Mouse (Mus musculus) adrenal gland, postnatal 36 days (tissue): ENCODE measurements around the gene Pcx. TPM values are rescaled to one million over a fixed set of nuclear protein-coding genes. Genes with fewer than 3 reads are reported as not detected.

Experiments used
- DNase-seq, 2 experiments: peaks; one replicate each; pipeline ENCODE4 v3.0.0; 2021; ENCODE audit warnings: mixed read lengths in 1 of 2
- total RNA-seq, 2 experiments: library from RNA; stranded (reverse); gene quantifications; 2 replicates each; pipeline ENCODE4 v1.2.3; 2021

Pcx gene
- total RNA-seq, 2 experiments from 2014 or later, result 683 to 762 TPM

DNA sequence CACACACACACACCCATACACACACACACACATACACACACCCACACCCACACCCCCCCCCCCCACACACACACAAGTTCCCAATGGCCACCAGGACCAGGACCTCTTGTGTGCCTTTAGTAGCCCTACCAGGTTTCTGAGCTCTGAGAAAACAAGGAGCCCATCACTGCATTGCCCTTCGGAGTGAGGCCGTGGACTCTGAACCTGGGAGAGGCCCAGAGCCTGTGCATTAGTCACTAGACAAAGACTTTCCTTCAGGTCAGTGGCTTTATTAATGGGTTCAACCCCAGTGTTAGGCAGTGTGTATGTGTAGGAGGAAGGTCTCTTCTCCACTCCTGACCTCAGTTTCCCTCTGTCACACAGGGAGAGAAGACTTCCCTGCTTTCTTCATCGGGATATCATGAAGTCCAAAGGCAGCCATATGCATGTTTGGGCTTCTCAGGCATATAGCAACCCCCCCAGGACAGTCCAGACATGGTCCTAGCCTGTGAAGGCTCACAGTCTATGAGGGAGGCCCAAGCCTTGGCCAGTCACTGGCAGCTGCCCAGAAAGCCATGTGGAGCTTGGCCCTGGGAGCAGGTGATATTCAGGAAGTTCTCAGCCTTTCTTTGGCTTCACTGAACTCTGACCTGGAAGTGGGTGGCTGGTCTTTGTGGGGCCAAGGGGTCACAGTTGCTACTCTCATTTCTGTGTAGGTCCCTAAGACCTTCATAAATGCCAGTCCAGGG is 13.6 kb upstream of the Pcx start:
- DNase-seq, result peak in 1 of 2 experiments; percentile 60

DNA sequence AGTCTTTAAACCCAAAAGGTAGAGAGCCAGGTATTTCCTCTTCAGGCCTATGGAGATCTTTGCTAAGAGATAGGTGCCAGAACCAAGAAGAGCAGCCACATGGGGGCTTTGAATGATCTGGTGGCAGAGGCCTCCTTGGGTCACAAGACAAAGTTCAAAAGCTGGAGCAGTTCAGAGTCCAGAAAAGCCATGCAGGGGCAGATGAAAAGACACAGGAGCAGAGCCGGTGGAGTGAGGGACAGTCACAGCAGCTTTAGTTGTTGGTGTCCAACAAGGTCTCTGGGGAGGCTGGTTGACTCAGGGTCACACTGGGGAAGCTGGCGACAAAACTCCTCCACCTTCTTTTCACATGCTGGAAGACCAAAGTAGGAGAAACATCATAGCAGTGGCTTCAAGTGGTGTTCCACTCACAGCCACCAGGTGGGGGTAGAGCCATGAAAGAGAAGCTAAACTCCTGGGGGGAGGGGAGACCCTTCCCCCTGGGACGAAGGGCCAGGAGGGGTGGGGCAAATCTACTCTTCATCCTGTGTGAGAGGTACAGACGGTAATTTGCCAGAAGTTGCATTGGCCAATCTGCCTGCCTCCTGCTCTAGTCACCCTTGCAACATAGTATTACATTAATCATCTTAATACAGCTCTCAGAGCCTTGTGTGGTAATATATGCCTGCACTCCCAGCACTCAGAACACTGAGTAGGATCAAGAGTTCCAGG is 12.9 kb upstream of the Pcx start:
- DNase-seq, result peak; percentile 87 to 91

DNA sequence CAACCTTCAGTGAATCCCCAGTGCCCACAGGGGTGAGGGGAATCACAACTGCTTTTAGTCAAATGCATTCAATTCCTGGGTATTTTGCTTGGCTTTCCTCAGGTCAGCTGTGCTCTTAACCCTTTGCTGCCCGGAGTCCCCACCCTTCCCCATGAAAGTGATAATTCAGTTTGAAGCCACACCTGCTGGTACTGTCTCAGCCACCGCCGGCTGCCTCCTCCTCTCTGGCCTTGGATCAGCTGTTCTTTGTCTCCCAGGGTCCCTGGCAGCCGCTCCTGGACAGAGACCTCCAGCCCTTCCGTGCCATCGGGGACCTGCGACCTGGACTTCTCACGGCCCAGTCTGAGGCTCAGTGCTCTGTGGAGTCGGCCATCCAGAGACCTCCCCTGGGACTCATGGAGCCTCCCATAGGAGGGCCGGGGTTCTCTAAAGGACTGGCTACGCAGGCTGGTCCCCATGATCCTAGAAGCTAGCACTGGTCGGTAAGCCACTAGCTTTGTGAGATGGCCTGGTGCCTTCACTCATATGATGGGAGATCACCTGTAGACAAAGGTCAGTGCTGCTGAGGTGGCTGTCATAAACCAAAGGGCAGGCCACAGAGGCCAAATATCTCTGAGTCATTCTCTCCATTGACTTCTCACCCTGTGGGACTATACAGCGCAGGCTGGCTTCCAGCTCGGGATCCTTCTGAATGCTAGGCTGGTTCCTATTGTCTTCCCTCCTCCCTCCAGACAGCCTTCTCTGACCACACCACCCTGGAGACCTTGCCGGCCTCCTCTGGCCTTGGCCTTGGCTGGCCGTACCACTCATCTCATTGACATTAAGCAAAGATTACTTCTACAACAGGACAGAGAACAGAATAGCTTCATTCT is 12.0 kb upstream of the Pcx start, which contains the start of gene 2010003K11Rik:
TSS of gene 2010003K11Rik (minus strand) at position 522 of the 872 bp plus-strand sequence.
- DNase-seq, result peak; percentile 82 to 90

DNA sequence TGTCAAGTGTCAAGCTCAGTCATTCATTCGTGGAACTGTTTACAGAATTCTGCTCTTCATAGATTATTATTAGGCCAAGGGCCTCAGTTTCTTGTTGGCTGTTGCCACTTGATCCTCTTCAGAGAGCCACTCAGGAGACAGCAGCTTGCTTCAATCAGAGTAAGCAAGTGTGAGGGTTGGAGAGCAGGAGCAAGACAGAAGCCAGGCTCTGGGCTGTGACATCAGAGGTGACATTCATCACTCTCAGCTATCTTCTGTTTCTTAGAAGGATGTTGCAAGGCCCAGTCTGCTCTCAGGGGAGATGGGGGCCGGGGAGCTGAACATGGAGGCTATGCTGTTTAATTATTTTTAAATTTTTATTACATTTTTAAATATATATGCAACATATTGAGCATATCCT is 7.6 kb upstream of the Pcx start:
- DNase-seq, result no peak

DNA sequence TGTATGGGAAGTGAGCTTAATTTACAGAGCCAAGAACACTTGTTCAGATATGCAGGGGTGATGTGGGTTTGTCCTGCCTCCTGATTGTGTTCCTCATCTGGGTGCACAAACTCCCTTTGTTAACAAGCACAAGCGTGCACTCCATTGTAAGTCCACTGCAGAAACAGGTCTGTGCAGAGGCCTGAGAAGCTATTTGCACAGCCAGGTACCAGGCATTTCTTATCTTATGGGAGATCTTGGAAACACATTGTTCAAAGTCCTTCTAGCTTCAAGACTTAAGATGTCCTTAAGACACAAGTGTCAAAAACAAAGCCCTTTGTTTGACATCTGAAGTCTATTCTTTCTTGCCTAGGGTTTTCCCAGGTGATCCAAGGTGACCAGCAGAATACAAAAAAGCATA is 5.4 kb upstream of the Pcx start:
- DNase-seq, result no peak

DNA sequence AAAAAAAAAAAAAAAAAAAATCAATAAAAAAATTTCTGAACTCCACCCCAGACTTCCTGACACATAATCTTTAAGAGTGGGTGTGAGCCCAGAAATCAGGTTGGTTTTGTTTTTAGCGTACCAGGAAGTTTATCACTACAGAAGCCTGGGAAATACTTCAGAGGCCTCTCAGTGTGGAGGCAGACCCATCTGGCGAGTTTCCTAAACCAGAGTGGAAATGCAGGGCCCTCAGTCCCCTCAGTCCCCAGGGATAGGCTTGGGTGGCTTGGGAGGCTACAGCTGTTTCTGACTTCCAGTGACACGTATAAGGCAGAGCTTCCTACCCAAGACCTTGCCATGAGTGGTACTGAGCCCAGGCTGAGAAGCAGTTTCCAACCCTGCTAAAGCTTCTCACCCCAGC is 2.5 kb upstream of the Pcx start:
- no peak for DNase-seq

DNA sequence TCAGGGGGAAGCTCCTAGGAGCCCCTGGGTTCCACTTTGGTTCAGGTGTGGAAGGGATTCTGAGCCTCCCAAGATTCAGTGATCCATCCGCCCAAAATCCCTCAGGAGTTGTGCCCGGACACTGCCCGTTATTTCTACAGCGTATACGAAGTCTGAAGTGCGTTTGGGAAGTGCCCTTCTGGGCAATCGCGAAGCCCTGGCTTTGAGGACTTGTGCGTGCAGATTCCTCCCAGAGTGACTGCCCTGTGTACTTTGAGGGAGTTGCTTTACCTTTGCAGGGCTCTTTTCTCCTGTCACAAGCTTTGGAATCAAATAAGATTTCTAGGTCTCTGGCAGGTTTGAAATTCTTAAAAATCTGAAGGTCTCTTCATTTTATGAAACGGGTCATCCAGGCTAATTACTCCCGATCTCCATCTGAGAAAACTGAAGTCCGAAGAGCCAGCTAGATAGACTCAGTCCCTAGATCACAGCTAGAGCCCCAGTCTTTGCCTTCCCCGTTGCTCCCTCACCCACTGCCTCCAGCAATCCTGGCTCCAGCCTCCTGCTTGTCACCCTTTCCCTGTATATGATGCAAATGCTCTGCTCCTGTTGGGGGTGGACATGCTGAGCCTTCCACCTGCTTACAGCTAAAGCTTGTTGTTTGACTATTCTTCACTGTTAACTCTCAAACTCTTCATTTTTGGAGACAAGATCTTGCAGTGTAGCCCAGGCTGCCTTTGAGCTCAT is 1.0 kb downstream of the Pcx start:
- DNase-seq, result peak; percentile 49 to 55

DNA sequence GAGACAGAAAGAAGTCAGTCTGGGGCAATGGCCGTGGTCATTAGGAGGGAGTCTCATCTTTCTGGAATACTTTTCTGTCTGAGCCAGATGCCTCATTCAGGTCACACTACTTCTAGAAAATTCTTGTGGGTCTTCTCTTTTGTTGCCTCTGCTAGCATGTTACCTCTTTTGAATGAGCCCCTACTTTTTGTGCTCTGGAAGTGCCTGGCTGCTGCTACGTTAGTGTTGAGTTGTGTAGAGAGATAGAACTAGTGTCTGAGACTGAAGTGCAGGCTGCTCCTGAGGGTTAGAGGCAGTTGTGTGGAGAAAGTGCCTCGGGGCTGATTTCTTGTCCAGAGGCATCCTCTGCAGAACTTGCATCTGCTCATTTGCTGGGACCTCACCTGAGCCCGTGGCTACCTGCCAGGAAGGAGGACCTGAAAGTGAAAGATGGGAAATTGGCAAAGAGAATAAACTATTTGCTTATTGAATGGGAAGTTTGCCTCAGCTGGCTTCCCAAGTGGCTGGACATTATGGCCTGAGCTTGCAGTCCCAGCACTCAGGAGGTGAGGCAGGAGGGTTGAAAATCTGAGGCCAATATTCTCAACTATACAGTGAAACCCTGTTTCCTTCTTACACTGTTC is 3.1 kb downstream of the Pcx start:
- no peak for DNase-seq

DNA sequence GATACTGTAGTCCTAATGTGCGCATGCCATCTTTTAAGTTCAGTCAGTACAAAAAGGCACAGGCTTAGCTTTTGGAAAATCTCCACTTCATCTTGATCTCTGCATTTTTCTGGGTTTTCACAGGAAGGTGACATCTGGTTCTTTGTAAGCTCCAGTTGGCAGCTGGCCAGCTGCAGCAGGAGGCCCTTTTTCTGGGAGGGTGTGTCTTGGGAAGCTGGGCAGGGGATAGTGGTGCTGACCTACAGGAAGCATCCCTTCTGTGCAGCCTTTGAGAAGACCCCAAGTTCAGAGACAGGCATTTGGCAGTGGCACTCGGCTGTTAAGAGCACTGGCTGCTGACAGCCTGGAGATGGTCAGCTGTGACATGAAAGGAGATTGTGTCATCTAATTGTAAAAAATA is 5.5 kb downstream of the Pcx start:
- DNase-seq, result peak in 1 of 2 experiments; percentile 29

DNA sequence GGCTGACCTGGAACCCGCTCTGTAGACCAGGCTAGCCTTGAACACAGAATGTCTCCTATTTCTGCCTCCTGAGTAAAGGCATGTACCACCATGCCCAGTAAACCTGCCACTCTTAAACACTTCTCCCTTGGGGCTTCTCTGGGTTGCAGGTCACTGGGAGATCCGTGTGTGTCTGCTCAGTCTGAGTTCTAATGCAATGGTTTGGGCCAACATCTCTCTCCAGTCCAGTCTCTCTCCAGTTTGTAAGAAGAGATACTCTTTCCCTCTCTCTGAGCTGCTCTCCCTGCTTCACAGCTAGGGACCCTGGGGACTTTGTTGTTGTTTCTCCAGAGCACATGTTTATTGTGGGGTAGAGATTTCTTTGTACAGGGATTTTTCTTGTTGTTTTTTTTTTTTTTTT is 6.0 kb downstream of the Pcx start:
- DNase-seq, result no peak

DNA sequence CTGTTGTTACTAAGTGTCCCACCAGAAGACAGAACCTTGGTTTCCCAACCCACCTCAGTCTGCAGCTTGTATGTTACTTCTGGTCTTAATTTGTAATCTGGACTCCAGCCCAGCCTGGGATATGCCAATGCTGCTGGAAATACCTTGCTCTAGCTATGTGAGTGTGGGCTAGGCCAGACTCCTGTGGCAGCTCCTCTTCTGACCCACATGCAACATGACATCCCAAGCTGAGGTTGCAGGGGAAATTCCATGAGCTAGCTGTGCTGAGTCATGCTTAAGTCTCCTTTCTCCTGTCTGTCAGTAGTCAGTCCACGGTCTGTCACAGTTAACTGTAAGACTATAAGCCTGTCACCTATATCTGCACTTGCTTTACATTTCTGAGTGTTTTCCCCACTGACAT is 7.2 kb downstream of the Pcx start:
- peak; percentile 66 to 73 for DNase-seq

DNA sequence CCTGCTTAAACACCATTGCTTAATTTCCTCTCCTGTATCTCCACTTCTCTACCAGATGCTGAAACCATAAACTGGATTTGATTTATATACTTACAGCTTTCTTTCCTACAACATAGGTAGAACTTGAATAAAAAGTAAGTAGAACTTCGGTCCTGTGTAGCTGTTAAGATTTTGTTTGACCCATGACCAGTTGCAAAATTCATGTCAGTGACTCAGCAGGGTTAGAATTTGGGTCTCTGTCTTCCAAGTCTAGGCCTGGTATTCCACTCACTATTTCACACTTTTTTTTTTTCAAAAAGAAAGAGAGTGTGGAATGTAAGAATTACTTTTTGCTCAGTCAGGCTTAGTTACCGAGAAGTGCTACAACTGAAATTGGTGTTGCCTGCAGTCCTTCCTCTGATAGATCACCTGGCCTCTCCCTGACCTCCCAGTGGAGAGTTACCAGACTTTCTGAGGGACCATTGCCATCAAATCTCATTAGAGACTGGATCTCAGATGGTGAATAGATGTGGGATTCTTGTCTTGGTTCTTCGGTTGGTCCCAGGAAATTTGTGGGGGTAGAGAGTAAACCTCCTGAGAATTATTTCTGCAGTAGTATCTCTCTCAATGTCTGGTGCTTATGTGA is 11.3 kb downstream of the Pcx start:
- DNase-seq, result peak in 1 of 2 experiments; percentile 31

DNA sequence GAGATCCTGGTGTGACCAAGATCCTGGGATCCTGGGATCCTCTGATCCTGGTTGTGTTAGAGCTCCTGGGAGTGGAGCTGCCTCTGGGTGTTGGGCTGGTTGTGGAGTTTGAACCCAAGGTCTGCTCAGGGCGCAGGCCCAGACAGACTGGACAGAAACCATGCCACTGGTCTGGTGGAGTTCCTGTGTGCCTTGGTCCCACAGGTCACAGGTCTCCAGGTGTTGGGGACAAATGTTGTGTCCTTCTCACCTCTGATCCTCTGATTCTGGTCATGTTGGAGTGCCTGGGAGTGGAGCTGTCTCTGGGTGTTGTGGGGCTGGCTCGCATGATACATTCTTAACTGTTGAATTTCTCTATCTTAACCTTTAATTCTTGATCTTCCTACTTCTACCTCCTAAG is 24.4 kb downstream of the Pcx start:
- no peak for DNase-seq

DNA sequence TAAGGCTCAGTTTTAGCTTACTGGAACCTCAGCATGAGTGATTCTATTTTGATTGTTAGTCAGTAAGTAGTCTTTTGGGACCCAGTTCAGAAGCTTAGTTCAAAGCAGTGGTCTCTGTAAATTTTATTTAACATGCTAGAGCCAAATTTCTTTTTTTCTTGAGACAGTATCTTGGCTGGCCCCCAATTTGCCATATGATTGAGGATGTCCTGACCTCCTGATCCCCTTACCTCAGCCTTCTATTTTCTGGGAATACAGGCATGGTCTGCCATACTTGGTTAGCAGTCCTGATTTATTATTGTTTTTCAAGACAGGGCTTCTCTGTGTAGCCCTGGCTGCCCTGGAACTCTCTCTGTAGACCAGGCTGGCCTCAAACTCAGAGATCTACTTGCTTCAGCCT is 25.6 kb downstream of the Pcx start:
- no peak for DNase-seq

DNA sequence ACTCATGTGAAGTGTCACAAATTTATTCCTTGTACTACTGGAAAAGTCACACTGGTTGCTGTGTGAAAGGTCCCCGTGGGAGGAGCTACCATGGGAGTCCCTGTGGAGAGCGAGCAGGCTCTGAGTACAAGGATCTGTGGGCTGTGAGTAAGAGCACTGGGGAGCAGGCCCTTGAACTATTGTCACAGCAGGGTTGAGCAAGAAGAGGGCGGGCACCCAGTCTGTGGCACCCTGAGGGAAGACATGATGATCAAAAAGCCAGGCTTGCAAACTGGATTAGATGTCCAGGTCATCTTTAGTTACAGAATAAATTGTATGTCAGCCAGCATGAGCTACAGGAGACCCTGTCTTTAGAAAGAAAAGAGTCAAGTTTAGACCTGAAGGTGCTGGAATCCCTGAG is 26.3 kb downstream of the Pcx start:
- DNase-seq, result peak; percentile 85 to 87

DNA sequence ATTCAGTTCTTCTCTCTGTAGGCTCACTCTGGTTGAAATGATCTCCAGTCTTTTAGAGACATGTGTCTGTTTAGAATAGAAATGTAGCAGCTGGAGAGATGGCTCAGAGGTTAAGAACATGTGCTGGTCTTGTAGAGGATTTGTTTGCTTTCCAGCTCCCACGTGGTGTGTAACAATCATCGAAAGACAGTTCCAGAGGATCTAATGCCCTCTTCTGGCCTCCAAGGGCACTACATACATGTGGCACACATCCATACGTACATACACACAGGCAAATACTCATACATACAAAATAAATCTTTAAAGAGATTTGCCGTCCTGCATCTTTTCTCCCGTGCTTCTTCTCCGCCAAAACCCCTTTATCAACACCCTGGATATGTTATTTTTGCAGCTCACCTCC is 30.0 kb downstream of the Pcx start:
- no peak for DNase-seq

DNA sequence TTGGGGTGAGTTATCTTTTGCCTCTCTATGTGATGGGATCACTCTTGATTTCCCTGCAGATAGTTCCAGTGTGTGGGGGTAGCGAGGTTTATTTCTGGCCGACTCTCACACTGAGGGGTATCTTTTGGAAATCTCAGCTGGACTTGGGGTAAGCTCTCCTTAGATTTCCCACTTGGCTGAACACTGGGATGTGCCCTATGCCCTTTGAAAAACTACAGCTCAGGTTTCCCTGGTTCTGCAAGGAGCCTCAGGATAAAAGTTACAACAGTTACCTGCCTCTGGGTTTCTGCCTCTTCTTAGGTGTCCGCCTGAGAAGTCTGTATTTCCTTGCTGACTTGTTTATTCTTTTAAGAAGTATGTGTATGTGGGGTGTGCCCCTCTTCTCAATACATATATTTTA is 30.7 kb downstream of the Pcx start:
- DNase-seq, result no peak

DNA sequence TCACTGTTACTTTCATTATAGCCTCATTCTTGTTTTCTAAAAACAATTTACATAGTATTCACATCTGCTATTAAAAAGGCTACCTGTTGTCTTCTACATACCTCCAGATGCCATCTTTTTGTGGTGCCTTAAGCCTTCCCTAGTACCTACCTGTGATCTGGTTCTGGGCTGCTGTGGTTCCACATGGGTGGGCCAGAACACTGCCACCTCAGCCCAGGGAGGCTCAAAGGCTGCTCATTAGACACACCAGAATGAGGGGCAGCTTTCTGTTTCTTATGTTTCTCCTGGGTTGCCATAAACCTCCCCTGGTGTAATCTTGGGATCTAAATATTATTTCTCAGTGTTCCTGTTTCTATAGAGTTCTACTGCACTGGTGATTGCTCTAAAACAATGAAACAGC is 31.8 kb downstream of the Pcx start:
- DNase-seq, result no peak

DNA sequence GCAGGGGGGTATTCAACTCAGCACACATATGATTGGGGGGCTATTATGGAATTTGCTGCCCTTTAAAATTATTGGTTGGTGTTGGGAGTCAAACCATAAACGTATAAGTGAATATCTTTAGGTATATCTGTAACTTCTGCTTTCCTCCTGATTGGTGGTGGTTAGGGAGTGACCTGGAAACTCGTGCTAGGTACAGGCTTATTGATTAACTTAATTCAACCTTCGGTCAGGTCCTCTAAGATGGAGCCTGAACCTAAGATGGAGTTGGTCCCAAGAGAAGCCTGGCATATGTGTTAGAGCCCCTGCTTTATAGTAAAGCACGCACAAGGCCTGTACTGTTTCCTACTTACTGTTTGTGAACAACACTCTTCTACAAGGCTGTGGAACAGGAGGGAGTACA is 34.8 kb downstream of the Pcx start:
- no peak for DNase-seq

DNA sequence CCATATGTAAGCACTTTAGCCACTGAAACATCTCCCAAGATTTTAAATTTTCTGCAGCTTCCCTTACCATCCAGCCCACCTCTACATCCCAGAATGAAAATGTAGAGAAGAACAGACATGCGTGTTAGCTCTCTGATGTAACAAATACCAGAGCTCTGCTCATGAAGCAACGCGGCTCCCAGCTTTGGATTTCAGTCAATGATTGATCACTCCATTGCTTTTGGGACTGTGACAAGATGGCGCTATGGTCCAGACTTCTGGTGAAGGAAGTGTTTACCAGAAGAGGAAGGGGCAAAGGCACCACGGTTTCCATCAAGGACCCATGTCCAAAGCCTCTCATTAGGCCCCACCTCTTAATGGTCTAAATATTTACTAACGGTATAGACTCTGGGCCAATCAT is 35.6 kb downstream of the Pcx start:
- DNase-seq, result no peak

DNA sequence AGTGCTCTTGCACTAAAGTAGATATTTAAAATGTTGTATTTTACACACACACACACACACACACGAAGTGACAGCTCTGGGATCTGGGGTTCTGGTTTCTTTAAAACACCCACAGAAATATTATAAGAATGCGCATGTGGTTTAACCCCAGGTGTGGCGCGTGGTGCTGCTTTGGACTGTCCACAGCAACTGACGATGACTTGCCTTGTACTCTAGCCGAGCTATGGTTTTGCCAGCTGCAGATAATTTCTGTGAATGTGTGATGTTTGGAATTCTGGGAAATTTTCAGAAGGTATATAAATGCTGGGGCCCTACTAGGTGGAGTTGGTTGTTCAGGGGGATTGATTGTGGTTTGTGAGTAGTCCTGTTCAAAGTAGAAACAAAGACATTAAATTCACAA is 37.5 kb downstream of the Pcx start:
- DNase-seq, result no peak
